Mouse (Mus musculus): Measurements from ENCODE around the gene 4922502D21Rik. TPM values are rescaled to one million over a fixed set of nuclear protein-coding genes. Genes with fewer than 3 reads are reported as not detected.

Gene 4922502D21Rik
- total RNA-seq, 1 experiment from 2014 or later = not detected

Other genes with a start within 250 kb of the 4922502D21Rik start
- not detected in 2 replicates for gene Clec2e, start 230.9 kb downstream of the 4922502D21Rik start, total RNA-seq (2017)
- 219 and 223 TPM in 2 replicates for gene Clec2d, start 151.2 kb downstream of the 4922502D21Rik start, total RNA-seq (2017)
- 340 and 460 TPM in 2 replicates for gene Cd69, start 56.4 kb downstream of the 4922502D21Rik start, total RNA-seq (2017)
- gene Clec12a, start 10.9 kb upstream of the 4922502D21Rik start, total RNA-seq (2017) = 85.2 and 94.1 TPM in 2 replicates
- 0.25 TPM in 1 of 2 replicates, not detected in the other for gene Clec12b, start 54.1 kb upstream of the 4922502D21Rik start, total RNA-seq (2017)
- gene Clec1b, start 65.5 kb upstream of the 4922502D21Rik start, total RNA-seq (2017) = 1.6 and 6.3 TPM in 2 replicates
- 0.50 and 1.0 TPM in 2 replicates for gene Clec9a, start 77.1 kb upstream of the 4922502D21Rik start, total RNA-seq (2017)
- gene Clec1a, start 120.2 kb upstream of the 4922502D21Rik start, total RNA-seq (2017) = 9.8 and 12.4 TPM in 2 replicates
- 0.55 and 6.5 TPM in 2 replicates for gene Olr1, start 175.4 kb upstream of the 4922502D21Rik start, total RNA-seq (2017)
- gene Tmem52b, start 180.8 kb upstream of the 4922502D21Rik start, total RNA-seq (2017) = not detected in 2 replicates
- gene Gabarapl1, start 201.4 kb upstream of the 4922502D21Rik start, total RNA-seq (2017) = 147 and 152 TPM in 2 replicates
- 0.31 TPM in 1 of 2 replicates, not detected in the other for gene Klre1, start 246.1 kb upstream of the 4922502D21Rik start, total RNA-seq (2017)

All from hematopoietic stem cell, adult 5-6 weeks (primary cell).